Mouse (Mus musculus) brown adipose tissue, adult 24 weeks (tissue): ENCODE results near the gene Gm49673. TPM values are rescaled to one million over a fixed set of nuclear protein-coding genes. Genes with fewer than 3 reads are reported as not detected.
A peak's percentile ranks its signal among the peaks of the same experiment; 100 is the strongest.
"Not testable (repeated sequence)": the region's sequence is repeated elsewhere in the genome, so short reads cannot be mapped to it uniquely, and the experiment has no call there.

Source experiments
- H3K27ac ChIP-seq: fragments of 200-500 bp; replicated peaks from 2 replicates; pipeline ENCODE4 v1.5.1; 2012; ENCODE audit warnings: low read depth, mild to moderate bottlenecking, low read length
- H3K4me1 ChIP-seq: fragments of 200-500 bp; 2 replicates; pipeline ENCODE4 v1.6.1; 2012; ENCODE audit warnings: low read length, mixed read lengths; ENCODE audit not compliant: control insufficient read depth, insufficient read depth, insufficient read length
- H3K4me3 ChIP-seq: fragments of 200-500 bp; 2 replicates; pipeline ENCODE4 v1.5.1; 2012; ENCODE audit warnings: low read depth, mild to moderate bottlenecking, low read length, moderate library complexity; ENCODE audit not compliant: insufficient read depth
- polyA plus RNA-seq: library from polyadenylated mRNA; stranded (reverse); fragments of >200 nt; gene quantifications from 2 replicates; pipeline ENCODE4 v1.2.4, GENCODE M21; 2012; ENCODE audit not compliant: missing spikeins, insufficient read depth, insufficient read length

Gene Gm49673
- polyA plus RNA-seq, 1 experiment: not detected

DNA sequence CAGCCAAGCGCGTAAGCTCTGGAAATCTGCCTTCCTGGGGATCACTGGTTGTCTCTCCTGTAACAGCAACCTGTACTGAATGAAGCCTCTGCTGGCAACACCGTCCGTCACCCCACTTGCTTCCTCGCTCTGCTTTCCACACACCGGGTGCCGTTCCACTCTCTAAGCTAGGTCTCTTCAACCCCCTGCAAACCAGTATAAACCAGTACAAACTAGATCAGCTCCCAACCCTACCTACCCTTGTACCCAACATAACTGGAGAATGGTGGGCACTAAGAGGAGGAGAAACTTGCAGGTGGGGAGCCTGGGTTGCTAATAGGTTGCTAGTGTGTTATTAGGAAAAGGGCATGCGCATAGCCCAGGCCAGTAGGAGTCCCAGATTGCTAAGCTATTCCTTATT, 8.4 kb upstream of the Gm49673 start:
- H3K27ac ChIP-seq, H3K4me1 ChIP-seq, H3K4me3 ChIP-seq: not testable (repeated sequence)

- H3K4me1 ChIP-seq, H3K4me3 ChIP-seq, H3K27ac ChIP-seq: not testable (repeated sequence)
Measured at GRCm38 (mm10) chr17:8155010-8155409, 7.4 kb upstream of the Gm49673 start.

GRCm38 (mm10) chr17:8146931-8147330, 657 bp downstream of the Gm49673 start:
- H3K27ac ChIP-seq, H3K4me1 ChIP-seq: not testable (repeated sequence)
- peak overlapping the region; percentile 70 for H3K4me3 ChIP-seq

GRCm38 (mm10) chr17:8143802-8144673, 3.5 kb downstream of the Gm49673 start:
- peak overlapping the region; percentile 60 for H3K27ac ChIP-seq
- H3K4me1 ChIP-seq, H3K4me3 ChIP-seq: not testable (repeated sequence)

- not testable (repeated sequence) for H3K4me1 ChIP-seq, H3K4me3 ChIP-seq, H3K27ac ChIP-seq
Measured at GRCm38 (mm10) chr17:8140210-8140609, 7.4 kb downstream of the Gm49673 start.

- not testable (repeated sequence) for H3K4me3 ChIP-seq, H3K4me1 ChIP-seq, H3K27ac ChIP-seq
Measured at GRCm38 (mm10) chr17:8138116-8138515, 9.5 kb downstream of the Gm49673 start.

DNA sequence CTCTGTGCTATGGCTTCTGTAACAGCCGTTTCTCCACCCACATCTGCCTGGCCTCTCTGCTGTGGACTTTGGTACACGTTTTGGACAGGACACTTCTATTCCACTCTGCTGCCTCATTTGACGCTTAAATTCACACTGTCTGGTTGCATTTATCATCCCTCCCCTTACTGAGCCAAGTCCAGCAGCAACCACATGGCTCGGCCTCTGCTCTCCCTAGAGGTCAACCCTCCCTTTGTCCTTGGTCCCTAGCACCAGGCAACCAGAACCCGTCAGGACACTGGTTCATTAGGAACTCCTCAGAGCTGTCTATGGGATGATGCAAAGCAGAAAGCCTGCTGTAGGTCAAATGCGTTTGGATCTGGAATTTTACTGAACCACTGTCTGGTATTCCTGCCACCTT, 16.7 kb downstream of the Gm49673 start:
- H3K4me1 ChIP-seq, H3K27ac ChIP-seq, H3K4me3 ChIP-seq: not testable (repeated sequence)

GRCm38 (mm10) chr17:8129578-8129977, 18.0 kb downstream of the Gm49673 start:
- H3K27ac ChIP-seq, H3K4me3 ChIP-seq, H3K4me1 ChIP-seq: not testable (repeated sequence)

GRCm38 (mm10) chr17:8128326-8128993, 19.1 kb downstream of the Gm49673 start:
- H3K4me3 ChIP-seq, H3K27ac ChIP-seq, H3K4me1 ChIP-seq: not testable (repeated sequence)

DNA sequence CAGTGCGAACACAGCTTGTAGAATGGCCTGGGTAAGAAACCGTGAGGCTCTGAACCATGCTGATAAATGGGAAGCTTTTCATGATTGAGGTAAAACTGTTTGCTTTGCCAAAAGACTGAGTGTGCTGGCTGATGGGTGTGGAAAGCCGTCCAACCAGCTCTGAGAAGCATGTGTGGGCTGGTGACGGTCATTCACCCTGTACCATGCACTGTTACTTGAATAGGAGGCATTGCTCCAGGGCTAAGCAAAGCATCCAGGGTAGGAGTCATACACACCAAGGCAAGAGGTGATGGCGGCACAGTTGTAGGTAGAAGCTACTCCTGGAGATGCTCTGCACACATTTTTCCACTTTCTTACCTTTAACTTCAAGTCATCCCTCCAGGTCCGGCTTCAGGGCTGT, 23.0 kb downstream of the Gm49673 start:
- H3K4me3 ChIP-seq, H3K27ac ChIP-seq, H3K4me1 ChIP-seq: not testable (repeated sequence)

DNA sequence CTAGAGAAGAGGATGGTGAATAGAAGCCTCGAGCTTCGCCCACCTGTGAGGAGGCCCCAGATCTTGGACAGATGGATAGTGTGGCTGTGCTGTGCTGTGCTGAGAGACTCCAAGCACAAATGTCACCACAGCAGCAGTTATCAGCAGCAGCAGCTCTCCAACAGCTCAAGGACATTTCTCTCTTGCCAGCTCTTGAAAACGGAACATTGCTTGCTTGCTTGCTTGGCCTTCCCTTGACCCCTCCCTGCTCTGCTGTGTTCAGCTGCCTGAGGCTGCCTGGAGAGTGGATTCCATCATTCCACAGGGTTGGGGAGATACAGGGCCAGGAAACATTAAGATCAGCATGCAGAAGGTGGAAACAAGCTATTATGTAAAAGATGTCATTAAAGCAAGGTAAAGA, 24.6 kb downstream of the Gm49673 start:
- H3K4me1 ChIP-seq, H3K27ac ChIP-seq, H3K4me3 ChIP-seq: not testable (repeated sequence)

GRCm38 (mm10) chr17:8116928-8117327, 30.7 kb downstream of the Gm49673 start:
- H3K4me1 ChIP-seq, H3K27ac ChIP-seq, H3K4me3 ChIP-seq: not testable (repeated sequence)

DNA sequence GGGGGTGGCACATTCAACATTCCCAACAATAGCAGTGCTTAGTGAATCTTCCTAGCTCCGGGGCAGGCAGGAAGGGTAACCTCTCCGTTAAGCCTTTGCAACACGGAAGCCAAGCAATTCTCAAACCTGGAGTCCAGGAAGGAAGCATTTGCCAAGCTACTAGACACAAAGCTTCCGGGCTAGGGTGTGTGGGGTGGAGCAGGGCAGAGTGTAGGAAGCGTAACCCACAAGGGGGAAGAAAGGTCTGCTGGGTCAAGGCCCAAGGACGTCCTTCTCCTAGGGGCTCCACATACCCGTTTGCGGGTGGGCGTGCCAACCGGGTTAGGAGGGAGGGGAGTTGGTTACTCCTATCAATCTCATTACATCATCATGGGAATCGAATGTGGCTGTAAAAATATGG, 31.2 kb downstream of the Gm49673 start:
- H3K27ac ChIP-seq, H3K4me3 ChIP-seq, H3K4me1 ChIP-seq: not testable (repeated sequence)

GRCm38 (mm10) chr17:8112199-8112598, 35.4 kb downstream of the Gm49673 start:
- H3K4me3 ChIP-seq, H3K4me1 ChIP-seq, H3K27ac ChIP-seq: not testable (repeated sequence)

- H3K4me1 ChIP-seq, H3K27ac ChIP-seq, H3K4me3 ChIP-seq: not testable (repeated sequence)
Measured at GRCm38 (mm10) chr17:8101297-8101609, 46.3 kb downstream of the Gm49673 start.
